Mouse (Mus musculus): ENCODE results near the gene Bmp2. TPM values are rescaled to one million over a fixed set of nuclear protein-coding genes. Genes with fewer than 3 reads are reported as not detected.

The Bmp2 gene
- polyA plus RNA-seq (2015; fragmentation: Nextera tagmentation; extraction: Ambion mirVana), result 11.7 and 12.3 TPM in 2 replicates

DNA sequence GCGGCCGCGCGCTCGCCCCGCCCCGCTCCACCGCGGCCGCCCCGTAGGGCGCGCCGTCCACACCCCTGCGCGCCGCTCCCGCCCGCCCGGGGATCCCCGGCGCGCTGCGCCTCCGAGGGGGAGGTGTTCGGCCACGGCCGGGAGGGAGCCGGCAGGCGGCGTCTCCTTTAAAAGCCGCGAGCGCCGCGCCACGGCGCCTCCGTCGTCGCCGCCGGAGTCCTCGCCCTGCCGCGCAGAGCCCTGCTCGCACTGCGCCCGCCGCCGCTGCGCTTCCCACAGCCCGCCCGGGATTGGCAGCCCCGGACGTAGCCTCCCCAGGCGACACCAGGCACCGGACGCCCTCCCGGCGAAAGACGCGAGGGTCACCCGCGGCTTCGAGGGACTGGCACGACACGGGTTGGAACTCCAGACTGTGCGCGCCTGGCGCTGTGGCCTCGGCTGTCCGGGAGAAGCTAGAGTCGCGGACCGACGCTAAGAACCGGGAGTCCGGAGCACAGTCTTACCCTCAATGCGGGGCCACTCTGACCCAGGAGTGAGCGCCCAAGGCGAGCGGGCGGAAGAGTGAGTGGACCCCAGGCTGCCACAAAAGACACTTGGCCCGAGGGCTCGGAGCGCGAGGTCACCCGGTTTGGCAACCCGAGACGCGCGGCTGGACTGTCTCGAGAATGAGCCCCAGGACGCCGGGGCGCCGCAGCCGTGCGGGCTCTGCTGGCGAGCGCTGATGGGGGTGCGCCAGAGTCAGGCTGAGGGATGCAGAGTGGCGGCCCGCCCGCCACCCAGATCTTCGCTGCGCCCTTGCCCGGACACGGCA lies at the start of gene Bmp2:
TSS of gene Bmp2 (plus strand) at position 129 of the 811 bp plus-strand sequence.
- WGBS, result under 1% methylated on average over 95 of the region's 110 CpGs
- Histone ChIP-seq H3K27ac (peak within 1 kb of the TSS; percentile 67), H3K4me3 (replicated peaks) (peak within 1 kb of the TSS; percentile 66), H3K27me3 (replicated peaks) (peaks cover 14% of the 10 kb centered on the region; the same call in 1 of the 2 replicates), H3K9ac (peak within 1 kb of the TSS; percentile 60), H3K4me2 (peak within 1 kb of the TSS; percentile 94), H3K36me3 (no peaks in the 10 kb centered on the region), H3K9me3 (no peaks in the 10 kb centered on the region), H3K4me1 (peaks cover 21% of the 10 kb centered on the region; the same call in 1 of the 2 replicates)
- ATAC-seq (ENCODE audit: insufficient read depth, low FRiP score, low read depth), result peak; percentile 82

DNA sequence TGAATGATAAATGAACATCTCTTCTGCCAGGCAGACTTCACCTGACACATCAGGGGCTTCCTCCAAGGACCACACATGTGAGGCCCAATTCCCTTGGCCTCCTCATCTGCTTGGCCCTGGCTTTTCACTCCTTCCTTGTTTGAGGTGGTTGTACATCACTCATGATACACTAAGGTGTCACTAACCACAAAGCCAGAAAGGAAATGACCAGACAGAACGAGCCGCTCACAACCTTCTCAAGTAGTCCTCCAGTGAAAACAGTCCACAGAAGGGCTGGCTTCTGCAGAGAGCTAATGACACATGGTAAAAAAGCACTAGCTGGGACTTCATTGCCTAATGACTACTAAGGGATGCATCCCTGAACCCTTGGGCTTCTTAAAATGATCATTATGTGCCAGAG lies 46.3 kb upstream of the Bmp2 start:
- no peak overlapping the region for H3K4me3 ChIP-seq (replicated peaks)

DNA sequence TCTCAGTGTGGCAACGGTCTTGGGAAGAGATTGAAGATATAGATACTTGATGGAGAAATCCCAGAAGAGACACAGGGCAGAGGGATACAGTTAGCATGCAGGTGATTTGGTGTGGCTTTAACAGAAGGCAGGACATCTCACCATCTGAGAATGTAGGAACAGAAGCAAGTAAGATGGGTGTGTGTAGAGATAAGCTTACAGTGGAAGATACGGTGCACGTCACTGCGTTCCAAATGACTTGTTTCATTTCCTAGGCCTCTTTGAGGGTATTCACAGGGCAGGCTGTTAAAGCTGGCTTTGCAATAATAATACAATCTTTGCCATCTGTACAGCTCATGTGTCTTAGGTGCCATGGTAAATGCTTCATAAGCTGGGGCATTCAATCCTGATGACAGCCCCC lies 44.9 kb upstream of the Bmp2 start:
- Histone ChIP-seq H3K36me3 (no peaks in the 10 kb centered on the region), H3K27me3 (replicated peaks) (no peaks in the 10 kb centered on the region), H3K4me1 (no peaks in the 10 kb centered on the region), H3K9ac (no peak overlapping the region), H3K4me2 (no peak overlapping the region), H3K9me3 (no peaks in the 10 kb centered on the region), H3K27ac (no peak overlapping the region), H3K4me3 (replicated peaks) (no peak overlapping the region)
- 87% methylated on average over 4 of the region's 4 CpGs for whole genome bisulfite sequencing
- no peak for ATAC-seq (ENCODE audit: insufficient read depth, low FRiP score, low read depth)

More for the DNA sequence above, 46.3 kb upstream of the Bmp2 start:
- Histone ChIP-seq H3K36me3 (no peaks in the 10 kb centered on the region), H3K27ac (no peak overlapping the region), H3K4me1 (no peaks in the 10 kb centered on the region), H3K9ac (no peak overlapping the region), H3K4me2 (no peak overlapping the region), H3K9me3 (no peaks in the 10 kb centered on the region), H3K27me3 (replicated peaks) (no peaks in the 10 kb centered on the region)
- 79% methylated on average over 2 of the region's 2 CpGs for WGBS
- ATAC-seq (ENCODE audit: insufficient read depth, low FRiP score, low read depth), result no peak

DNA sequence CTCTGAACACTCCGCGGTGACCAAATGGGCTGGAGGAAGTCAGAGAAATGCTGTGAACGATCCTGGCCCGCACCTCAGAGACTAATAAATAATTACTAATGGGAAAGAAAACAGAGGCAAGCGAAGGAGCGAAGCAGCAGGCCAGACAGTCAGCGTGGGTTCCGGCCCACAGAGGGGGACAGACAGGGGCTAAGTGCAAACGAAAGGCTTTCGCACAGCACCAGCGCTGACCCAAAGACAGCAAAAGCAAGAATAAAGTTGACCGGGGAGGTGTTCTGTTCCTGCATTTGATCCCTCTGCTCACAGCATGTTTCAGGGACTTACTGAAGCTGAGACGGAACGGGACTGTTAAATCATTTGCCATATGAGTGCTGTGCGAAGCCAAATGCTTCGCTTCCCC lies 42.8 kb upstream of the Bmp2 start:
- WGBS, result 76% methylated on average over 16 of the region's 16 CpGs
- no peaks in the 10 kb centered on the region for H3K9me3 ChIP-seq
- H3K4me3 ChIP-seq (replicated peaks), result no peak overlapping the region
- ATAC-seq (ENCODE audit: insufficient read depth, low FRiP score, low read depth), result no peak
- no peak overlapping the region for H3K27ac ChIP-seq
- no peaks in the 10 kb centered on the region for H3K4me1 ChIP-seq
- no peaks in the 10 kb centered on the region for H3K36me3 ChIP-seq
- H3K4me2 ChIP-seq, result no peak overlapping the region
- no peaks in the 10 kb centered on the region for H3K27me3 ChIP-seq (replicated peaks)
- no peak overlapping the region for H3K9ac ChIP-seq

DNA sequence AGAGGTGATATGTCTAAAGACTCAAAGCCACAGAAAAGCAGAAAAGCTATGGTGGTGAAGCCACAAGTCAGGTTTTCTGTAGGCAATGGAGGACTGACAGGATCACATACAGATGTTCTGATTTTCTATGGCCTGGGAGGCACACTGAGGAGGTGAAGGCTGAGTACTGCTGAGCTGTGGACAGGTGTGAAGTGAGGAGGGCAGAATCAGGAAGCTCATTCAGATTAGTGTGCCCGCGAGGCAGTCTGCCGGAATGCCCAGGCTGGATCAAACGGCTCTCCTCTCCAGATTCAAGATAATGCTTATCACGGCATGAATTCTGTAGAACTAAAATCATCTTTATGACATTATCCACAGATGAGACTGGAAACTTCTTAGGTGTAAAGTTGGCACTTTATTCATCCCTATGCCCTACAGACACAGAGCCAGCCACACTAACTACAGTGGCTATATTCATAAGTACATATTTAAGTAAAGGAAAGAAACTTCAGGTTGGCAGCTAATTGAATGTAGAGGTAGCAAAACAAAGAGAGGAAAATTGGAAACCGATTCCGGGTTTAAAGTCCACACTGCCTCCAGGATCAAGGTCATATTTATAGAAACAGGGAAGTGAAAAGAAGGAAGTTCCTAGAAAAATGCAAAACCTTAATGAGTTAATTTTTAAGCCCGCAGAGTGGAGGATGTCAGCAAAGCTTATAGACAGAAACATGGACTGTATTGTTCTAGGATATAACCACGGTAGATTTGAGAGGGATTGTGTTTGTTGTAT lies 40.8 kb upstream of the Bmp2 start:
- Histone ChIP-seq H3K9me3 (no peaks in the 10 kb centered on the region), H3K9ac (no peak overlapping the region), H3K4me3 (replicated peaks) (no peak overlapping the region), H3K27ac (peak overlapping the region; percentile 82), H3K4me2 (peak overlapping the region; percentile 6; the same call in 1 of the 2 replicates), H3K36me3 (no peaks in the 10 kb centered on the region), H3K4me1 (no peaks in the 10 kb centered on the region), H3K27me3 (replicated peaks) (no peaks in the 10 kb centered on the region)
- 53% methylated on average over 9 of the region's 9 CpGs for WGBS
- ATAC-seq (ENCODE audit: insufficient read depth, low FRiP score, low read depth), result peak; percentile 68

DNA sequence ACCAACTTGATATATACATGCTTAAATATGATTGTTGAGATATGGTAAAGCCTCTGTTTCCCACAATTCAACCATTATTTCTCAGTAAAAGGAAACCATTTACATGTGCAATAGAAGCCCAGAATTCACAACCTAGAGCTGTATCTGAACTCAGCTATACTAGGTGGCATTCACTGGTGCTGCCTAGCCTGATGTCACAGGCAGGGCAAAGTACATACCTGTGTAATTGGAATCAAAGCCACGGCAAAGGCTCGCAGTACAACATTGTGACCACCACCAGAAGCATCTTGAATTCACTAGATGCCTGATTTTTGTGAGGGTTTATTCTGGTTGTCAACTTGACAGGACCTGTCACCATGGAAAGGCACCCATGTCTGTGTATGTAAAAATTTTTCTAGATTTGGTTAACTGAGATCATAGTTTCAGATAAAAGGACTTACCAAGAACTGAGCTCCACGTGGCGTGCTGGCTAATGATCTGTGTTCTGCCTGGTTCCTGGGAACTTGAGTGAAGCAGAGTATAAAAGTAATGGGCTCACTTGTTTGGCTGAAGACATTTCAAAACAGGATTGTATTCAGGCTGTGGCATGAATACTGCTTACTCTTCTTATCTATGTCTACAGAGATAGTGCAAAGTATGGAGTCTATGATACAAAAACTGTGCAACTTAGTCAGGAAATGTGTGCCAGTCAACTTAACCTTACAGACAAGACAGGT lies 35.5 kb upstream of the Bmp2 start:
- no peak for ATAC-seq (ENCODE audit: insufficient read depth, low FRiP score, low read depth)
- WGBS, result 85% methylated on average over 4 of the region's 4 CpGs
- no peaks in the 10 kb centered on the region for H3K36me3 ChIP-seq
- no peaks in the 10 kb centered on the region for H3K4me1 ChIP-seq
- H3K27me3 ChIP-seq (replicated peaks), result no peaks in the 10 kb centered on the region
- no peaks in the 10 kb centered on the region for H3K9me3 ChIP-seq
- no peak overlapping the region for H3K9ac ChIP-seq
- no peak overlapping the region for H3K4me2 ChIP-seq
- no peak overlapping the region for H3K4me3 ChIP-seq (replicated peaks)
- H3K27ac ChIP-seq, result no peak overlapping the region

DNA sequence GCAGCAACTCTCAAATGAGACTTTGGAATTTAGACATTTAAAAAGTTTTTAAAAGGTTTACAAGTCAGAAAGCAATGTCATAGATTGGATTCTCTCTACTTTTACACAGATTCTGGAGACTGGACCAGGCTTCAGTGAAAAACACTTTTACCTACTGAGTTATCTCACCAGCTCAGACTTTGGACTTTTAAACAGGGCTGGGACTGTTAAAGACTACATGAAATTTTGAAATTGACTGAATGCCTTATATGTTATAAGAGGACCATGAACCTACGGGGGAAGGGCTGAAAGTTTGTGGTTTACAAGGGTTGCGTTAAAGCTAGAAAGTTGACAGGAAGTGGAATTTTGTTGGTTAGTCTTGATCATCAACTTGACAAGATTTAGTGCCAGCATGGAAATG lies 34.1 kb upstream of the Bmp2 start:
- H3K4me1 ChIP-seq, result no peaks in the 10 kb centered on the region
- no peaks in the 10 kb centered on the region for H3K9me3 ChIP-seq
- no peak overlapping the region for H3K9ac ChIP-seq
- H3K27me3 ChIP-seq (replicated peaks), result no peaks in the 10 kb centered on the region
- no peak overlapping the region for H3K27ac ChIP-seq
- 80% methylated on average over 2 of the region's 2 CpGs for WGBS
- H3K4me3 ChIP-seq (replicated peaks), result no peak overlapping the region
- no peak for ATAC-seq (ENCODE audit: insufficient read depth, low FRiP score, low read depth)
- H3K4me2 ChIP-seq, result no peak overlapping the region
- H3K36me3 ChIP-seq, result no peaks in the 10 kb centered on the region

DNA sequence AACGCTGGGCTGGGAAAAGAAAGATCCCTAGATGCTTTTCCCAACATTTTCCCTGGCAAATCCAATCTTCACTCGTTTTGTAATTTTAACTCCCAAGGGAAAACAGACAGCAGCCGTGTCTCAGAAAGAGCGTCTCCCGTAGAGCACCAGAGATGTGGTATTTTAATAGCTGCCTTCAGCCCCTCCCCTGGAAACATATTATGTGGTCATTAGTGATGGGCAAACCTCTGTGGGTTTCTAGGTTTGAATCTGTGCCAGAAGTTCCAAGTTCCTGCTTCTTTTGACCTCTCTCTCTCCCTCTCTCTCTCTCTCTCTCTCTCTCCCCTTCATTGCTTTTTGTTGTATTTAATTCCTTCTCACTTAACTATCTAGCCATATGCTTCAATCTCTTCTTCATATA lies 30.8 kb upstream of the Bmp2 start:
- H3K9me3 ChIP-seq, result no peaks in the 10 kb centered on the region
- no peaks in the 10 kb centered on the region for H3K36me3 ChIP-seq
- H3K4me1 ChIP-seq, result no peaks in the 10 kb centered on the region
- H3K27me3 ChIP-seq (replicated peaks), result no peaks in the 10 kb centered on the region
- WGBS, result 65% methylated on average over 5 of the region's 5 CpGs
- H3K27ac ChIP-seq, result no peak overlapping the region
- H3K9ac ChIP-seq, result no peak overlapping the region
- no peak overlapping the region for H3K4me2 ChIP-seq
- H3K4me3 ChIP-seq (replicated peaks), result no peak overlapping the region
- ATAC-seq (ENCODE audit: insufficient read depth, low FRiP score, low read depth), result no peak

DNA sequence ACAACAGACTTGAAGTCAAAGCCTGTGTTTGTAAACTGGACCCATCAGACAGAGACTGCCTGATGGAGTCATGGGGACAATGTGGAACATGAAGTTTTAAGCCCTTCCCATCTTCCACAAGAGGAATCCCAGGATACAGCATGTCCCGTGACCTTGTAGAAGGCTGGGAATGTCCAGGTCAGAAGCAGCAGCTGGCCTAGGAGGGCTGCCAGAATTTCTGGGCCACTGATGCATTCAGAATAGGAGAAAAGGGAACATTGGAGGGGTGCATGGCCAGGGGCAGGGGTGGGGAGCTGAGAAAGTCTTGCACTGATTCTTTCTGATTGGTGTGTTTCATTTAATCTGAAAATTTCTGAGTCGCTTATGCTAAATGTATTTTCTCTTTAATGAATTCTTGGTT lies 29.8 kb upstream of the Bmp2 start:
- no peak for ATAC-seq (ENCODE audit: insufficient read depth, low FRiP score, low read depth)
- Histone ChIP-seq H3K4me1 (no peaks in the 10 kb centered on the region), H3K27me3 (replicated peaks) (no peaks in the 10 kb centered on the region), H3K4me3 (replicated peaks) (no peak overlapping the region), H3K9ac (no peak overlapping the region), H3K4me2 (no peak overlapping the region), H3K9me3 (no peaks in the 10 kb centered on the region), H3K36me3 (no peaks in the 10 kb centered on the region), H3K27ac (no peak overlapping the region)
- 76% methylated on average over 2 of the region's 2 CpGs for WGBS

DNA sequence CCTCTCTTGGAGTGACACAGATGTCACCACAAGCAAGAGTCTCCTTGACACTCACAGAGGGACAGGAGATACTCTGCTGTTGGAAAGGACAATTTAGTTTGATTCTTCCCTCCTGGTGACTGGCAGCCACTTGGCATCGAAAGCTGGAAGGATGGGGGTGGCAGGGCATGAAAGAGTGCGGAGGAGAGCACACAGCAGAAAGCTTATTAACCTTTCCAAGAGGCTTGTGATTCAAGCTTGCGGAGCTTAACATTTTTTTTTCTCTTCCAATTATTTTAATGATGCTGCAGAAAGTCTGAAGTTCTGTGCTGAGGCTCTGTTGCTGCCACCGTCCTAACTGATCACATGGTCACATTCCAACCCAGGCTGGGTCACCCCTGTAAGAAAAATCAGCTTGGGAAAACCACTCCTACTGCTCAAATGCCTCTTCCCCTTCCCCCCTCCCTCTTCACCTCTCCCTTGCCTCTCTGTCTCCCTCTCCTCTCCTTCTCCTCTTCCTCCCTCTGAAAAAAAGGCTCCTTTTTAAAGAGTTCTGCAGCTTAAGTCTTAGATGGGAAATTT lies 26.3 kb upstream of the Bmp2 start:
- ATAC-seq (ENCODE audit: insufficient read depth, low FRiP score, low read depth), result no peak
- Histone ChIP-seq H3K9ac (no peak overlapping the region), H3K27me3 (replicated peaks) (no peaks in the 10 kb centered on the region), H3K4me2 (no peak overlapping the region), H3K9me3 (no peaks in the 10 kb centered on the region), H3K4me1 (no peaks in the 10 kb centered on the region), H3K4me3 (replicated peaks) (no peak overlapping the region), H3K27ac (no peak overlapping the region), H3K36me3 (no peaks in the 10 kb centered on the region)
- 40% methylated on average over 4 of the region's 4 CpGs for WGBS

DNA sequence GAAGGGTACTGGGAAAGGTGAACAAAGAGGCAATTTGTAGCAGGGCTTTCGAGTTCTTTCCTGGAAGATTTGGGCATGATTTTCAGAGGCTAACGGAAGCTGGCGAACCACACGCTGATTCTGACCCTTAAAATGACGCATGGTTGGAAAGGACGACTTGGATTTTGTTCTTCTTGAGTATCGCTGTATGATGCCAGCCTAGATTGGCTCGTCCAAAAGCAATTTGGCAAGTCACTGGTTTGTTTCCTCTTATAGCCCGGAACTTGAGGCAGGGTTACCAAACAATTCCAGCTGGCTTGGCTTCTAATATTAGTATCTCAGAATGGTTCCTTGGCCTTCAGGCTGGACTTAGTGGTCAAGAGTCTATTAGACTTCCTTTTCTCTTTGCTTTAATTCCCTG lies 22.6 kb upstream of the Bmp2 start:
- H3K4me1 ChIP-seq, result no peaks in the 10 kb centered on the region
- no peak overlapping the region for H3K4me3 ChIP-seq (replicated peaks)
- no peak for ATAC-seq (ENCODE audit: insufficient read depth, low FRiP score, low read depth)
- H3K27me3 ChIP-seq (replicated peaks), result no peaks in the 10 kb centered on the region
- H3K27ac ChIP-seq, result no peak overlapping the region
- H3K9ac ChIP-seq, result no peak overlapping the region
- WGBS, result 94% methylated on average over 9 of the region's 9 CpGs
- H3K36me3 ChIP-seq, result no peaks in the 10 kb centered on the region
- no peak overlapping the region for H3K4me2 ChIP-seq
- H3K9me3 ChIP-seq, result no peaks in the 10 kb centered on the region

Measured in stomach, embryonic 15.5 days (tissue).